Mouse (Mus musculus) thymus, postnatal 4 days (tissue): Measurements from ENCODE around the gene Atp6v1e2.

Experiments
- DNase-seq: peaks from one replicate; pipeline ENCODE4 v3.0.0; 2021

The Atp6v1e2 gene

GRCm38 (mm10) chr17:86913003-86913607 is 34.6 kb downstream of the Atp6v1e2 start:
- no peak for DNase-seq

DNA sequence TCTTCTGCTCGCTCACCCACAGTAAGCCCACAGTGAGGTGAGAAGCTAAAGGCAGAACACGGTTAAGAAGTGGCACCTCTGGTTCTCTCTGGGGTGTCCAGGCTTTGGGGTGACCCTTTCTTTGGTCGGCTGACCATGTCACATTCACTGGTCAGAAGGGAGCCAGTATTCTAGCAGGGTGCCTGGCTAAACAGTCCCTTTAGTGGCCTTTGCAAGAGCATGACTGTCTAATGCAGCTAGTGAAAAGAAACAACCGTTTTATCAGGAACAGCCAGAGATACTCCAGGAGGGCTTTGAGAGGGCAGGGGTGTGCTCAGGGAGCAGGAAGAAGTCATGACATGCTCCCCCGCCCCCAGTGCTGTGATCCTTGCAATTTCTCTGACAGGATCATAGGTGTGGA is 36.4 kb downstream of the Atp6v1e2 start:
- no peak for DNase-seq

DNA sequence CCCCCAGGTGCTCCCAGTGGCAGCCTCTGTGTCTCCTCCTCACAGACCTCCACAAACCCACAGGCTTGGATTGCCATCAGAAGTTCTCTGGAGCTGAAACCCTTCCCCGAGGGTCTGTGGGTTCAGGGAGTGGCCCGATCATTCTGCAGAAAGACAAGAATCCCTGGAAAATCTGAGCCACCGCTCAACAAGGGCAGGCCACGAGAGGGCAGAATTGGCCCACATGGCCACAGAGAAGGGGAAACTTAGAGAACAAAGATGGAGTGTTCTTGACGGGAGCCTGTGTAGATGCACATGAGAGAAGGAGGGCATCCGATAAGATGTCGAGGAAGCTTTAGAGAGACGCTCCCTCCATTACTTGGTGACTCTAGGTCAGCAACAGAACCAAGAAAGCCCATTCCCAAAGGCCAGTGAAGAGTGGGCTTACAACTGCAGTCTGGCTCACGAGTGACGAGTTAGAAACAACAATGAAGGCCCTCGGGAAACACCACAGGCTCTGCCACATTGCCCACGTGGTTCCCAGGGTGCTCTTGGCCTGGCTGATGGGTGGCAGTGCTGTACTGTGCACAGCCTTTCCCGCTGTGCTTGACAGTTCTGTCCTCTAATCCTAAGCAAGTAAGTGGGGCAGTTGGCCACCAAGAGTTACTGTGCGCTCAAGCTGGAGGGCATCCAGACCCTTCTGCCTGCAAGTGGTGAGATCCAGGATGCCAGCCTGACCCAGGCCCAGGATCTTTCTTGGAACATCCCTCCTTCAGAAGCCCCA is 37.8 kb downstream of the Atp6v1e2 start:
- no peak for DNase-seq

GRCm38 (mm10) chr17:86908316-86908715 is 39.4 kb downstream of the Atp6v1e2 start:
- DNase-seq = no peak

- DNase-seq = no peak
These were observed 40.6 kb downstream of the Atp6v1e2 start for GRCm38 (mm10) chr17:86907092-86907491.

GRCm38 (mm10) chr17:86906601-86907000 is 41.1 kb downstream of the Atp6v1e2 start:
- peak; percentile 56 for DNase-seq

- DNase-seq = peak; percentile 88
These were observed 41.6 kb downstream of the Atp6v1e2 start for GRCm38 (mm10) chr17:86906136-86906461.

- no peak for DNase-seq
These were observed 42.2 kb downstream of the Atp6v1e2 start for GRCm38 (mm10) chr17:86905297-86906135.

GRCm38 (mm10) chr17:86904206-86904605 is 43.5 kb downstream of the Atp6v1e2 start:
- DNase-seq = no peak

DNA sequence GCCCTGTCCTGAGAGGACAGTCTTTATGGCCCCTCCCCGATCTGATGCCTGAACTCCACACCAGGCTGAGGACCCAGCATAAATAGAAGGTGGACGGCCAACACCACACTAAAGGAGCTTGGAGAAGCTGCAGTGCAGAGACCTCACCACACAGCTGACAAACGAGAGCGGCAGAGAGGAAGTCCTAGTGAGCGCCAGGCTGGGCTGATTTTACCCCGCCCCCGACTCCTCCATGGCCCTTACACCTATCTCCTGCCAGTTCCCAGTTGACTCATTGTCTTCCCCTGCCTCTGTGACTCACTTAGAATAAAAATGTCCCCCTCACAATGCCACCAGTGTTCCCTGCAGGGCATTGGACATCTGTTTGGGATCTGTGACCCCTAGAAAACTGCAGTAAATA is 44.1 kb downstream of the Atp6v1e2 start:
- peak; percentile 71 for DNase-seq

GRCm38 (mm10) chr17:86902399-86903067 is 45.2 kb downstream of the Atp6v1e2 start:
- DNase-seq = no peak

GRCm38 (mm10) chr17:86900564-86900963 is 47.1 kb downstream of the Atp6v1e2 start:
- DNase-seq = no peak

GRCm38 (mm10) chr17:86899821-86900220 is 47.9 kb downstream of the Atp6v1e2 start:
- DNase-seq = no peak

DNA sequence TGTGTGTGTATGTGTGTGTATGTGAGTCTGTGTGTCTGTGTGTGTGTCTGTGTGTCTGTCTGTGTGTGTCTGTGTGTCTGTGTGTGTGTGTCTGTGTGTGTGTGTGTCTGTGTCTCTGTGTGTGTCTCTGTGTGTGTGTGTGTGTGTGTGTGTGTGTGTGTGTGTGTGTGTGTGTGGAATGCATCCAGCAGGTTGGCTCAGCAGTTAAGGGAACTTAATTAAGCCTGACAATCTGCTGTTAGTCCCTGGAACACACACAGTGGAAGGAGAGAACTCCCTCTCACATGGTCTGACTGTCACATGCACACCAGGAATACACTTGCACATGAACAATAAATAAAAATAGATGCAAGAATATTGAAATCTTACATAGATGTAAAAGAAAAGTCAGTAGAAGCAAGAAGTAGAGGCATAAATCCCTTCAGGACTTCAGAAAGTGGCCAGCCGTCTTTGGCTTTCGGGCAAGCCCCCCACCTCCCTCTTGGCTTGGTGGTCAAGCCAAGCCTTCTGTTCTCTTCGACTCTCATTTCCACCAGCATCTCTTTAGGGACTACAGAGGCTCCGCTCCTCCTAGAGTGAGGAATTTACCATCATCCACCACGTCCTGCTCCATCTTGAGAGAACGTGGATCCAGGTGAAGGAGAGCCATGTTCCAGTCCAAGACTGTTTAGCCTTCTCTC is 50.1 kb downstream of the Atp6v1e2 start:
- DNase-seq = no peak

GRCm38 (mm10) chr17:86895191-86895590 is 52.5 kb downstream of the Atp6v1e2 start:
- no peak for DNase-seq
